Mouse (Mus musculus): Measurements from ENCODE around the gene AI597479. TPM values are rescaled to one million over a fixed set of nuclear protein-coding genes. Genes with fewer than 3 reads are reported as not detected.
"Not testable (repeated sequence)": the region's sequence is repeated elsewhere in the genome, so short reads cannot be mapped to it uniquely, and the experiment has no call there.

Gene AI597479
- total and polyA plus RNA-seq, 2 experiments = 2.8 to 8.0 TPM

- Histone ChIP-seq H3K27me3 (ENCODE audit: control insufficient read depth, insufficient read depth, low read length) (no peaks in the 10 kb centered on the region), H3K27ac (replicated peaks; ENCODE audit: insufficient read depth, low read depth, low read length) (no peak overlapping the region), H3K4me3 (ENCODE audit: insufficient read depth, low read depth, low read length) (no peak overlapping the region), H3K9ac (ENCODE audit: low read depth, low read length) (no peak overlapping the region), H3K79me2 (ENCODE audit: control insufficient read depth, insufficient read depth, low read length) (no peaks in the 10 kb centered on the region), H3K4me1 (ENCODE audit: control insufficient read depth, insufficient read depth, low read length) (no peaks in the 10 kb centered on the region), H3K36me3 (ENCODE audit: control insufficient read depth, insufficient read depth, low read length) (no peaks in the 10 kb centered on the region)
- TF ChIP-seq POLR2A (IDR thresholded peaks at IDR 0.05; ENCODE audit: extremely low read depth, insufficient read depth, low read length) (no peak), CTCF (IDR thresholded peaks at IDR 0.05; ENCODE audit: low read depth, low read length) (no peak)
- peak; percentile 21 for DNase-seq (ENCODE audit: extremely low read depth, low read depth, low spot score)
Observed at GRCm38 (mm10) chr1:43127196-43127595, 28.7 kb downstream of the AI597479 start.

DNA sequence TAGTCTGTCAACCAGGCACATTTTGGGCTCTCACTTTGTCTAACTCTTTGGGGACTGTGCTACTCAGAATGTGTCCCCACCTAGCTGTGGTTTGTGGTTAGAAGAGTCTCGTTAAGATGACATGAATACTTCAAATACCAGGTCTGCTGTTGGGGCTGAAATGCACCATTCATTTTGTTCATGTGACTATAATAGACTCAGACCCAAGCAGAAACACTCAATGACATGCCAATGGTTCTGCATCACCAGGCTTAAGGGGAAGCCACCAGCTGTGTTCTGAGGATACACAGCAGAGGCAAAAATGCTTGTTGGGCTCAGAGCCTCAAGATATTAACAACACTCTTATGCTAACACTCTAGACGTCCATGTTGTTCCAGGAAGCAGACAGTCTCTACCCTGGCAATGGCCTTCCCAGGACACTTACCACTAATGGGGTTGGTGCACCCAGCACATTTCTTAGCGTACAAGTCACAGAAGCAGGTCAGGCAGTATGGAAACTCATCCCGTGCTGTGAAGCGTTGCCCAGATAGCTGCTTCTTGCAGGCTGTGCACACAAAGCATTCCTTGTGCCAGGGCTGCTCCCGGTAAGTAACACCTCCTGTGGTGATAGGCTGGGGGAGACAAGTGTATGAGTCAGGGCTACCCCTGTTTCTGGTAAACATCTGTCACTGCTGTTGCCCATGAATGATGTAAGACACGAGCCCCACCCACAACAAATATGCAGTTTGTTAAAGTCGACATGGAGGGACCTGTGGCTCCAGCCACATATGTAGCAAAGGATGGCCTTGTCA lies 29.5 kb downstream of the AI597479 start:
- Histone ChIP-seq H3K27ac (replicated peaks; ENCODE audit: insufficient read depth, low read depth, low read length) (no peak overlapping the region), H3K79me2 (ENCODE audit: control insufficient read depth, insufficient read depth, low read length) (no peaks in the 10 kb centered on the region), H3K36me3 (ENCODE audit: control insufficient read depth, insufficient read depth, low read length) (no peaks in the 10 kb centered on the region), H3K4me1 (ENCODE audit: control insufficient read depth, insufficient read depth, low read length) (no peaks in the 10 kb centered on the region), H3K9ac (ENCODE audit: low read depth, low read length) (no peak overlapping the region), H3K27me3 (ENCODE audit: control insufficient read depth, insufficient read depth, low read length) (no peaks in the 10 kb centered on the region), H3K4me3 (ENCODE audit: insufficient read depth, low read depth, low read length) (no peak overlapping the region)
- 84% methylated on average over 8 of the region's 8 CpGs for WGBS
- no peak for DNase-seq (ENCODE audit: extremely low read depth, low read depth, low spot score)
- TF ChIP-seq CTCF (IDR thresholded peaks at IDR 0.05; ENCODE audit: low read depth, low read length) (no peak), POLR2A (IDR thresholded peaks at IDR 0.05; ENCODE audit: extremely low read depth, insufficient read depth, low read length) (no peak)

DNA sequence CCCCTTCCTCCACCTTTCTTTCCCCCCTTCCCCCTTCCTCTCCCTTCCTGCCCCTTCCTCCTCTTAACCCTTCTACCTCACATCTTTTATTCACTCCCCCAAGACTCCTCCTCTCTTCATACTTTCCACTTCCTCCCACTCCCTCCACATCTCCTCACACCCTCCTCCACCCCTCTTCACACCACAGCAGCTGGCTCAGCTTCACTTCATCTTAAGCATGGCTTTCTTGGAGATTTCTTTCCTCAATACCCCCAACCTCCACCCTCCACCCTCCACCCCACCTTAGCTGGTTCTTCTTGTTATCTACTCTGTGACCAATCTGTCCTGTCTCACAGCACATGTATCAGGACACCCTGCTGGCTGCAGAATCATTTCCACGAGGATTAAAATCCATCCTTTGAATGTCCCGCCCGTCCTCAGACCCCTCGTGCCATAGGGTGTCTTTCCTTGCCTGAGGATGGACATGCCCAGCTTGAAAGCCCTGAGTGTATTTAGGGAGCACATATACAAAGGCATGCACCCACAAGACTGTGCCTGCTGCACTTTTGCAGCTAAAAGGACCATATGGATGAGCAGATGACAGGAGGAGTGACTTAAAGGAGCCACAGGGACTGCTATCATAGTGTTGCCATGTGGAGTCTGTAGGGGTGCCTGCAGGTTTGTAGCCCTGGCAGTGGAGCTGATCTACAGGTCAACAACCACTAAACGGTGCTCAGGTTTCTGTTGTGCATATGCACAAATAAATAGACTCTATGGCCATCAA lies 31.9 kb downstream of the AI597479 start:
- Histone ChIP-seq H3K9ac (ENCODE audit: low read depth, low read length) (no peak overlapping the region), H3K4me1 (ENCODE audit: control insufficient read depth, insufficient read depth, low read length) (no peaks in the 10 kb centered on the region), H3K4me3 (ENCODE audit: insufficient read depth, low read depth, low read length) (no peak overlapping the region), H3K27me3 (ENCODE audit: control insufficient read depth, insufficient read depth, low read length) (no peaks in the 10 kb centered on the region), H3K79me2 (ENCODE audit: control insufficient read depth, insufficient read depth, low read length) (no peaks in the 10 kb centered on the region), H3K27ac (replicated peaks; ENCODE audit: insufficient read depth, low read depth, low read length) (no peak overlapping the region), H3K36me3 (ENCODE audit: control insufficient read depth, insufficient read depth, low read length) (no peaks in the 10 kb centered on the region)
- WGBS = 77% methylated on average over 5 of the region's 5 CpGs
- no peak for TF ChIP-seq CTCF (IDR thresholded peaks at IDR 0.05; ENCODE audit: low read depth, low read length)
- TF ChIP-seq POLR2A (IDR thresholded peaks at IDR 0.05; ENCODE audit: extremely low read depth, insufficient read depth, low read length) = no peak
- no peak for DNase-seq (ENCODE audit: extremely low read depth, low read depth, low spot score)

DNA sequence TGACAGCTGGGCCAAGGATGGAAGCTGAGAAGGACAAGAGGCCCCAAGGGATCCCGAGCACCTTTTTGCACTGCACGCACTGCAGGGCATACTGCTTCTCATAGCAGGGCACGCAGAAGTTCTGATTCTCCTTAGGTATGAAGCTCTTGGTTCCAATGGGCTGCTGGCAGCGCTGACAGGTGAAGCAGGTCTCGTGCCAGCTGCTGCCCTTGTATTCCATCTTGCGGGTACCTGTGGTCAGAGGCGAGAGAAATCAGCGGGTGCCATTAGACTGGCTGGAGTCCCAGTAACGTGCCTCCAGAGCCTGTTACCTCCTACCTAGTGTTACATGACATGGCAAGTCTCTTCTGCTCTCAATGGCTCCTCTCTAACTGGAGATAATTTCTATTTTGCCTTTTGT lies 33.1 kb downstream of the AI597479 start:
- Histone ChIP-seq H3K9ac (ENCODE audit: low read depth, low read length) (no peak overlapping the region), H3K36me3 (ENCODE audit: control insufficient read depth, insufficient read depth, low read length) (no peaks in the 10 kb centered on the region), H3K4me3 (ENCODE audit: insufficient read depth, low read depth, low read length) (no peak overlapping the region), H3K27me3 (ENCODE audit: control insufficient read depth, insufficient read depth, low read length) (no peaks in the 10 kb centered on the region), H3K79me2 (ENCODE audit: control insufficient read depth, insufficient read depth, low read length) (no peaks in the 10 kb centered on the region), H3K27ac (replicated peaks; ENCODE audit: insufficient read depth, low read depth, low read length) (no peak overlapping the region), H3K4me1 (ENCODE audit: control insufficient read depth, insufficient read depth, low read length) (no peaks in the 10 kb centered on the region)
- no peak for DNase-seq (ENCODE audit: extremely low read depth, low read depth, low spot score)
- 88% methylated on average over 9 of the region's 9 CpGs for WGBS
- TF ChIP-seq POLR2A (IDR thresholded peaks at IDR 0.05; ENCODE audit: extremely low read depth, insufficient read depth, low read length) = no peak

GRCm38 (mm10) chr1:43136488-43137029 lies 38.0 kb downstream of the AI597479 start:
- not testable (repeated sequence) for H3K9ac ChIP-seq (ENCODE audit: low read depth, low read length); H3K4me1 ChIP-seq (ENCODE audit: control insufficient read depth, insufficient read depth, low read length); H3K27ac ChIP-seq (replicated peaks; ENCODE audit: insufficient read depth, low read depth, low read length); H3K27me3 ChIP-seq (ENCODE audit: control insufficient read depth, insufficient read depth, low read length); H3K4me3 ChIP-seq (ENCODE audit: insufficient read depth, low read depth, low read length); DNase-seq (ENCODE audit: extremely low read depth, low read depth, low spot score); H3K79me2 ChIP-seq (ENCODE audit: control insufficient read depth, insufficient read depth, low read length); H3K36me3 ChIP-seq (ENCODE audit: control insufficient read depth, insufficient read depth, low read length)
- WGBS = 84% methylated on average over 2 of the region's 2 CpGs

- Histone ChIP-seq H3K4me1 (ENCODE audit: control insufficient read depth, insufficient read depth, low read length) (no peaks in the 10 kb centered on the region), H3K36me3 (ENCODE audit: control insufficient read depth, insufficient read depth, low read length) (no peaks in the 10 kb centered on the region), H3K4me3 (ENCODE audit: insufficient read depth, low read depth, low read length) (no peak overlapping the region), H3K9ac (ENCODE audit: low read depth, low read length) (no peak overlapping the region), H3K27ac (replicated peaks; ENCODE audit: insufficient read depth, low read depth, low read length) (no peak overlapping the region), H3K79me2 (ENCODE audit: control insufficient read depth, insufficient read depth, low read length) (no peaks in the 10 kb centered on the region), H3K27me3 (ENCODE audit: control insufficient read depth, insufficient read depth, low read length) (no peaks in the 10 kb centered on the region)
- no peak for DNase-seq (ENCODE audit: extremely low read depth, low read depth, low spot score)
- no peak for TF ChIP-seq CTCF (IDR thresholded peaks at IDR 0.05; ENCODE audit: low read depth, low read length)
- no peak for TF ChIP-seq POLR2A (IDR thresholded peaks at IDR 0.05; ENCODE audit: extremely low read depth, insufficient read depth, low read length)
- WGBS = 86% methylated on average over 5 of the region's 5 CpGs
Observed at GRCm38 (mm10) chr1:43137334-43137733, 38.8 kb downstream of the AI597479 start.
